Mouse (Mus musculus) cerebellum, adult 2 months (tissue): ENCODE data around the gene Slco1c1.

Source experiments
- CTCF ChIP-seq: fragments of 200-500 bp; IDR thresholded peaks from 2 replicates; pipeline ENCODE4 v1.5.1; 2011; ENCODE audit warnings: low read depth, mild to moderate bottlenecking, control low read depth, low read length, moderate library complexity, borderline replicate concordance; ENCODE audit not compliant: insufficient read depth
- POLR2A ChIP-seq: fragments of 200-500 bp; IDR thresholded peaks from 2 replicates; pipeline ENCODE4 v1.6.1; 2011; ENCODE audit warnings: low read length, control low read depth, borderline replicate concordance; ENCODE audit not compliant: insufficient read depth

GRCm38 (mm10) chr6:141597037-141597436 is 72.9 kb downstream of the Slco1c1 start:
- TF ChIP-seq CTCF (no peak), POLR2A (no peak)
